Mouse (Mus musculus): ENCODE data around the gene Polr2e. TPM values are rescaled to one million over a fixed set of nuclear protein-coding genes. Genes with fewer than 3 reads are reported as not detected.

Gene Polr2e
- polyA plus RNA-seq, 1 experiment from 2014 or later, result 206 TPM

- Histone ChIP-seq H3K4me3 (replicated peaks) (no peak overlapping the region), H3K4me2 (replicated peaks) (no peak overlapping the region), H3K9ac (no peak overlapping the region), H3K27me3 (replicated peaks) (no peaks in the 10 kb centered on the region), H3K9me3 (no peaks in the 10 kb centered on the region), H3K27ac (no peak overlapping the region), H3K36me3 (no peaks in the 10 kb centered on the region), H3K4me1 (replicated peaks) (peaks cover 29% of the 10 kb centered on the region)
- 68% methylated on average over 20 of the region's 20 CpGs for WGBS
- ATAC-seq, result peak; percentile 50
These were observed 11.7 kb downstream of the Polr2e start for GRCm38 (mm10) chr10:80027681-80028520.

DNA sequence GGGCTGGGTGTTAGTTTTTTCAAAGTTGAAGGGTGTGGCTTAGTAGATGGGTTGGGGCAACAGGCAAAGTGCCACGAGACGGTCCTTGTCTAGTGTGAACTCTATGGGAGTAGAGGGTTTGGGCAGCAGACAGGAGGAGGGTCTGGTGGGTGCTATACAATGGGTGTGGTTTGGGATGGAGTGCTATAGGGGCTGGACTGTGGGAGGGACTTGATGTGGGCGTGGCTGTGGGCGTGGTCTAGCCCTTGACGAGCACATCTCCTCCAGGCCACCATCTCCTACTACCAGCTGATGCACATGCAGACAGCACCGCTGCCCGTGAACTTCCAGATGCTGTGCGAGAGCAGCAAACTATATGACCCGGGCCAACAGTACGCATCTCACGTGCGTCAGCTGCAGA lies 13.7 kb downstream of the Polr2e start:
- Histone ChIP-seq H3K36me3 (no peaks in the 10 kb centered on the region), H3K9me3 (no peaks in the 10 kb centered on the region), H3K4me1 (replicated peaks) (peaks cover 19% of the 10 kb centered on the region; the same call in 1 of the 2 replicates), H3K27me3 (replicated peaks) (no peaks in the 10 kb centered on the region), H3K4me3 (replicated peaks) (no peak overlapping the region), H3K9ac (no peak overlapping the region), H3K4me2 (replicated peaks) (no peak overlapping the region), H3K27ac (no peak overlapping the region)
- WGBS, result 61% methylated on average over 12 of the region's 12 CpGs
- ATAC-seq, result peak; percentile 16; the same call in 1 of the 2 replicates

GRCm38 (mm10) chr10:80025463-80025862 lies 14.1 kb downstream of the Polr2e start:
- Histone ChIP-seq H3K4me1 (replicated peaks) (peaks cover 19% of the 10 kb centered on the region; the same call in 1 of the 2 replicates), H3K27ac (no peak overlapping the region), H3K9ac (no peak overlapping the region), H3K9me3 (no peaks in the 10 kb centered on the region), H3K4me3 (replicated peaks) (no peak overlapping the region), H3K36me3 (no peaks in the 10 kb centered on the region), H3K4me2 (replicated peaks) (no peak overlapping the region), H3K27me3 (replicated peaks) (no peaks in the 10 kb centered on the region)
- WGBS, result 73% methylated on average over 10 of the region's 10 CpGs
- 0 out of 2 replicates have a peak, but pooled peaks have one; percentile 5 for ATAC-seq

DNA sequence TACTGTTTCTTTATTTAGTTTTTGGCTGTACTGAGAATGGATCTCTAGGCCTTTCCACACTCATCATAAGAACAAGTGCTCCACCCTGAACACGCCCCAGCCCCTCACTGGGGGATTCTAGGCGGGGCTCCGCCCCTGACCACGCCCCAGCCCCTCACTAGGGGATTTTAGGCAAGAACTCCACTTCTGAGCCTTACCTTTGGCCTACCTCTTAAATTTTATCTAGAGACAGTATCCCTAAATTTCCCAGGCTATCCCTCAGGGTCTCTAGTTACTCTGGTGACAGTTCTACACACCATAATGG lies 14.6 kb downstream of the Polr2e start:
- Histone ChIP-seq H3K4me3 (replicated peaks) (no peak overlapping the region), H3K27me3 (replicated peaks) (no peaks in the 10 kb centered on the region)
- WGBS, result 45% methylated on average over 4 of the region's 4 CpGs

DNA sequence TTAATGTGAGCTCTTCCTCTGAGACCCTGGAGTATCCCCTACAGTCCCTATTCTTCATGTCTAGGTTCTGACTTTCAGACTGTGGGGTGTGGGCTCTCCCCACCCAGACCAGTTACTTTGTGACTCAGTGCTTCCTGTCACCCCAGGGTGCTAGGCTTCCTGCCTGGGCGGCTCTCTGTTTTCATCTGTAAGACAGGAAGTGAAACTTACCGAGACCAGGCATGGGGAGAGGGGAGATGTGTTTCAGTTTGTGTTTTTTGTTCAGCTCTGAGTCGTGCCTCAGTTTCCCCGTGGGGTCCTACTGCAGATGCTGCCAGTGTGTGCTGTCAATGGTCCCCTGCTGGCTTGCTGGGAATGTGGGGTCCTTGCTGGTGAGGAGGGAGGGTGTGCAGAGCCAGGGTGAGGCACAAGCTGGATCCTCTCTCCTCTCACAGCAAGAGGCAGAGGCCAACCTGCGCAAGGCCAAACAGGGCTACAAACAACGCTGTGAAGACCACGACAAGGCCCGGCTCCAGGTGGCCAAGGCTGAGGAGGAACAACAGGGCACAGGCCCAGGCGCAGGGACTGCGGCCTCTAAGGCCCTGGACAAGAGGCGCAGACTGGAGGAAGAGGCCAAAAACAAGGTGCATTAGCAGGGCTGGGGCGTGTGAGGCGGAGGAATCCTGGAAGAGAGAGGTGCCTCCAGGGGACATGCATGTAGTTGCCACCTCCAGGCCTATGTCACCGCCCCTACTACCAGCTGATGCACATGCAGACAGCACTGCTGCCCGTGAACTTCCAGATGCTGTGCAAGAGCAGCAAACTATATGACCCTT lies 15.2 kb downstream of the Polr2e start:
- Histone ChIP-seq H3K4me1 (replicated peaks) (peaks cover 23% of the 10 kb centered on the region), H3K4me3 (replicated peaks) (no peak overlapping the region), H3K9ac (no peak overlapping the region), H3K27me3 (replicated peaks) (no peaks in the 10 kb centered on the region), H3K36me3 (no peaks in the 10 kb centered on the region), H3K4me2 (replicated peaks) (no peak overlapping the region), H3K27ac (no peak overlapping the region), H3K9me3 (no peaks in the 10 kb centered on the region)
- 76% methylated on average over 15 of the region's 15 CpGs for WGBS
- ATAC-seq, result no peak

More for the DNA sequence above, 14.6 kb downstream of the Polr2e start:
- no peak for ATAC-seq
- Histone ChIP-seq H3K9me3 (no peaks in the 10 kb centered on the region), H3K9ac (no peak overlapping the region), H3K4me1 (replicated peaks) (peaks cover 19% of the 10 kb centered on the region; the same call in 1 of the 2 replicates), H3K27ac (no peak overlapping the region), H3K4me2 (replicated peaks) (no peak overlapping the region), H3K36me3 (no peaks in the 10 kb centered on the region)

DNA sequence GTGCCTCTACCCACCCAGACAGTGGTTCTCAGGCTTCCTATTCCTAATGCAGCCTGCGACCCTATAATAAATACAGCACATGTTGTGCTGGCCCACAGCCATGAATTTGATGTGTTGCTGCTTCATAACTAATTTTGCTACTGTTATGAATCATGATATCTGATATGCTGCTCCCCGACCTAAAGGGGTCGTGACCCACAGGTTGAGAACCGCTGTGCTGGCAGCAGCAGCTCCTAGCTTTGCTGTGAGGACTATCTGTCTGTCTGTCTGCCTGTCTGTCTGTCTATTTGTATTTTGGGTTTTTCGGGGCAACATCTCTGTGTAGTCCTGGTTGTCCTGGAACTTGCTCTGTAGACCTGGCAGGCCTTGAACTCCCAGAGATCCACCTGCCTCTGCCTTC lies 15.8 kb downstream of the Polr2e start:
- H3K27me3 ChIP-seq (replicated peaks), result no peaks in the 10 kb centered on the region
- no peaks in the 10 kb centered on the region for H3K9me3 ChIP-seq
- no peak overlapping the region for H3K9ac ChIP-seq
- H3K36me3 ChIP-seq, result no peaks in the 10 kb centered on the region
- no peak overlapping the region for H3K4me2 ChIP-seq (replicated peaks)
- WGBS, result 81% methylated on average over 5 of the region's 5 CpGs
- ATAC-seq, result no peak
- H3K4me3 ChIP-seq (replicated peaks), result no peak overlapping the region
- H3K27ac ChIP-seq, result no peak overlapping the region
- peaks cover 29% of the 10 kb centered on the region for H3K4me1 ChIP-seq (replicated peaks)

DNA sequence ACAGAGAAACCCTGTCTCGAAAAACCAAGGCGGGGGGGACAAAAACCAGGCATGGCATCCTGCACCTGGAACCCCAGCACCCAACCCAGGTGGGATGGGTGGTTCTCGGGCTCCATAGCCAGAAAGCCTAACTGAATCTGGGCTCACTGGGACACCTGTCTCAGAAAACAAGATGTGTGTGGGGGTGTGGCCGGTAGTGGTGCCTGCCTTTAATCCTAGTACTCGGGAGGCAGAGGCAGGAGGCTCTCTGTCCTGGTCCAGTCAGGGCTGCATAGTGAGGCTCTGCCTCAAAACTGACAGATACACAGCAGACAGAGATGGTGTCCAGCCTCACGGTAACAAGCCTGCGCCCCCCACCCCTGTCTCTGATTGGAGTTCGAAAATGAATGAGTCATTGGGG lies 16.8 kb downstream of the Polr2e start:
- Histone ChIP-seq H3K4me2 (replicated peaks) (no peak overlapping the region), H3K36me3 (no peaks in the 10 kb centered on the region), H3K9ac (no peak overlapping the region), H3K4me1 (replicated peaks) (peaks cover 29% of the 10 kb centered on the region), H3K27me3 (replicated peaks) (no peaks in the 10 kb centered on the region), H3K27ac (no peak overlapping the region), H3K9me3 (no peaks in the 10 kb centered on the region), H3K4me3 (replicated peaks) (no peak overlapping the region)
- no peak for ATAC-seq
- 96% methylated on average over 8 of the region's 8 CpGs for WGBS

DNA sequence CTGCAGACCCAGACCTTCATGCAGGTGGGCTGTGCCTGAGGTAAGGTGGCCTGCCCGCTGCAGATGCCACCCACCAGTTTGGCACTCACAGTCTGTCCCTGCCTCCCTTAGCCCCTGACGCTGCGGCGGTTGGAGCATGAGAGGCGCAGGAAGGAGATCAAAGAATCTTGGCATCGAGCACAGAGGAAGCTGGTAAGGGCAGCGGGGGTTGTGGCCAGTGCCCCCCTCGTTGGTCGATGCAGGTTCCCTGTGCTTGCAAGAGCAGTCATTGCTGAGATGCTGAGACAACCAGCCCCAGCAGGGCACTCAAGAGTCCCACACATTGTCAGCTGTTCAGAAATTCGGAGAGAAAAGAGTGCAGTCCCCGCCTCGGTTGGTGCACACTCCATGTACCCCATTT lies 17.4 kb downstream of the Polr2e start:
- ATAC-seq, result no peak
- Histone ChIP-seq H3K27ac (no peak overlapping the region), H3K4me1 (replicated peaks) (peaks cover 29% of the 10 kb centered on the region), H3K36me3 (no peaks in the 10 kb centered on the region), H3K9ac (no peak overlapping the region), H3K27me3 (replicated peaks) (no peaks in the 10 kb centered on the region), H3K9me3 (no peaks in the 10 kb centered on the region), H3K4me3 (replicated peaks) (no peak overlapping the region), H3K4me2 (replicated peaks) (no peak overlapping the region)
- 91% methylated on average over 12 of the region's 12 CpGs for WGBS

GRCm38 (mm10) chr10:80021320-80021641 lies 18.3 kb downstream of the Polr2e start:
- no peak overlapping the region for H3K4me2 ChIP-seq (replicated peaks)
- WGBS, result 77% methylated on average over 13 of the region's 13 CpGs
- H3K9ac ChIP-seq, result no peak overlapping the region
- H3K36me3 ChIP-seq, result no peaks in the 10 kb centered on the region
- H3K4me3 ChIP-seq (replicated peaks), result no peak overlapping the region
- no peak for ATAC-seq
- no peaks in the 10 kb centered on the region for H3K9me3 ChIP-seq
- H3K27ac ChIP-seq, result no peak overlapping the region
- no peaks in the 10 kb centered on the region for H3K27me3 ChIP-seq (replicated peaks)
- H3K4me1 ChIP-seq (replicated peaks), result peaks cover 29% of the 10 kb centered on the region

DNA sequence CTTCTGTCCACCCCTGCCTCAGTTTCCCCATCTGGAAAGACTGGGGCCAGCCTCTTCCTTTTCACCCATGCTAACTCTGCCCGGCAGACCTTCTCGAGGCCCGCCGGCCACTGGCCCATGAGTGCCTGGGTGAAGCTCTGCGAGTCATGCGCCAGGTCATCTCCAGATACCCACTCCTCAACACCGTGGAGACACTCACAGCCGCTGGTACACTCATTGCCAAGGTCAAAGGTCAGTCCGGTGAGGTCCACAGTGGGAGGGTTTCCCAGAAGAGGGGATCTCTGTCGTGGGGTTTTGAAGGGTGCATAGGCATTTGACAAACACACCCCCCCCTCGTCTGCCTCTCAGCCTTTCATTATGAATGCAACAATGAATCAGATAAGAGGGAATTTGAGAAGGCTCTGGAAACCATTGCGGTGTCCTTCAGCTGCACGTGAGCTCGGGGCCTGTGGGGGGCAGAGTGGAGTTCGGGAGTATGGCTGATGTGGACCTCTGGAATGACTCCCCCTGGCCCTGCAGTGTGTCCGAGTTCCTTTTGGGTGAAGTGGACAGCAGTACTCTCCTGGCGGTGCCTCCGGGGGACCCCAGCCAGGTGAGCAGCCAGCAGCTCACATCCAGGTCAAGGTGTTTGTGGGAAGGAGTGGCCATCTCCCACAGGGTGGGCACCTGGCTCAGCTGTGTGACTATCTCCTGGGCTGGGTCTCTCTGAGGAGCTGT lies 18.8 kb downstream of the Polr2e start:
- WGBS, result 82% methylated on average over 18 of the region's 18 CpGs
- Histone ChIP-seq H3K36me3 (no peaks in the 10 kb centered on the region), H3K4me1 (replicated peaks) (peaks cover 27% of the 10 kb centered on the region), H3K4me2 (replicated peaks) (peak overlapping the region; percentile 53), H3K9ac (peak overlapping the region; percentile 43), H3K9me3 (no peaks in the 10 kb centered on the region), H3K4me3 (replicated peaks) (no peak overlapping the region), H3K27me3 (replicated peaks) (0 out of 2 replicates have a peak, but pooled peaks cover under 1% of the 10 kb centered on the region), H3K27ac (no peak overlapping the region)
- ATAC-seq, result no peak

GRCm38 (mm10) chr10:80020191-80020590 lies 19.4 kb downstream of the Polr2e start:
- H3K9me3 ChIP-seq, result no peaks in the 10 kb centered on the region
- H3K9ac ChIP-seq, result peak overlapping the region; percentile 43

More at GRCm38 (mm10) chr10:80020191-80020590, 19.4 kb downstream of the Polr2e start:
- Histone ChIP-seq H3K27ac (0 out of 2 replicates have a peak overlapping the region, but pooled peaks have one; percentile 13), H3K4me2 (replicated peaks) (peak overlapping the region; percentile 53), H3K4me3 (replicated peaks) (peak overlapping the region; percentile 28), H3K36me3 (no peaks in the 10 kb centered on the region), H3K27me3 (replicated peaks) (0 out of 2 replicates have a peak, but pooled peaks cover 4% of the 10 kb centered on the region), H3K4me1 (replicated peaks) (peaks cover 22% of the 10 kb centered on the region)
- no peak for ATAC-seq
- 47% methylated on average over 11 of the region's 11 CpGs for WGBS

All from intestine, embryonic 15.5 days (tissue).